Mouse (Mus musculus) olfactory bulb, adult 2 months (tissue): Measurements from ENCODE around the gene Tmigd3. TPM values are rescaled to one million over a fixed set of nuclear protein-coding genes. Genes with fewer than 3 reads are reported as not detected.

Source experiments
- H3K27ac ChIP-seq: fragments of 200-500 bp; 2 replicates; pipeline ENCODE4 v1.5.1; 2012; ENCODE audit warnings: low read depth, low read length; ENCODE audit not compliant: insufficient read depth
- H3K4me1 ChIP-seq: fragments of 200-500 bp; 2 replicates; pipeline ENCODE4 v1.6.1; 2012; ENCODE audit warnings: low read length; ENCODE audit not compliant: control insufficient read depth, insufficient read depth
- H3K4me3 ChIP-seq: fragments of 200-500 bp; 2 replicates; pipeline ENCODE4 v1.5.1; 2012; ENCODE audit warnings: mild to moderate bottlenecking, low read depth, low read length, moderate library complexity; ENCODE audit not compliant: insufficient read depth
- CTCF ChIP-seq: fragments of 200-500 bp; IDR thresholded peaks from 2 replicates; pipeline ENCODE4 v1.5.1; 2012; ENCODE audit warnings: low read depth, mild to moderate bottlenecking, low read length, moderate library complexity; ENCODE audit not compliant: insufficient read depth
- POLR2A ChIP-seq: fragments of 200-500 bp; IDR thresholded peaks from 2 replicates; pipeline ENCODE4 v1.6.1; 2012; ENCODE audit warnings: mild to moderate bottlenecking, low read depth, low read length, moderate library complexity; ENCODE audit not compliant: insufficient read depth
- WGBS: fragments of 180-500 bp; shearing (Covaris S2); methylation state at CpG from one replicate; pipeline ENCODE4 v1.1.7; 2018; 5-methylcytosine and 5-hydroxymethylcytosine counted together
- polyA plus RNA-seq: library from polyadenylated mRNA; stranded (reverse); fragments of >200 nt; gene quantifications from 2 replicates; pipeline ENCODE4 v1.2.4, GENCODE M21; 2012; ENCODE audit warnings: low replicate concordance; ENCODE audit not compliant: missing spikeins, insufficient read depth, insufficient read length

Gene Tmigd3
- polyA plus RNA-seq, 1 experiment: not detected

DNA sequence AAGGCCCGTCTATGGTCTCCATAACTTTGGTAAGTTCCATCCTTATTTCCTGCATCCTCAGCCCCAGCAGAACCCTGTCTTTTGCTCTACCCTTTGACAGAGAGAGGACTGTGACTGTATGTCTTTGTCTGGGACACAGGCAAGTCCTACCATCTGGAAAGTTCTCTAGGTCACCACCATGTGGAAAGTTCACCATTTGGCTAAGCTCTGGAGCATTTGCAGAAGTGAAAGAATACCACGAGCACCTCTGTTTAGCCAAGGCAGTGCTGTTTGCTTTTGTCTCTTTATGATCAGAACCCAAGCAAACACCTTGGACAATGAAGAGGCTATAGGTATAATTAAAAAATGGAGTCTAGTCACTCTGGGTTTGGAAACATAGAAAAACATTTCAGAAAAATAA lies 51.3 kb downstream of the Tmigd3 start:
- H3K4me1 ChIP-seq: peaks cover 5% of the 10 kb centered on the region; the same call in 1 of the 2 replicates

DNA sequence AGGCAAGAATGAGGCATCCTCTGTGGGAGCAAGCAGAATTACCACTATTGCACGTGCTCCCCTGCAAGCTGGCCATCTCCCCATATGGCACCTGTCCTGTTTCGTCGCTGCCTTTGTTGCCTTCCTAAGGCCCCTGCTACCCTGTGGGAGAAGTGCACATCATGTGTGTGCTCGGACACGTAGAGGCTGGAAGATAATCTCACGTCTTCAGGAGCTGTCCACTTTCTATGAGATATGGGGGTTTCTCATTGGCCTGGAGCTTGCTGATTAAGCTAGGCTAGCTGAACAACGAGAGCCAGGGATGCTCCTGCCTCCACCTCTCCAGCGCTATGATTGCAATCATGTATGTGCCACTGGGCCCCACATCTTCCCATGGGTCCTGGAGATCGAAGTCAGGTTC lies 53.9 kb downstream of the Tmigd3 start:
- H3K4me1 ChIP-seq: no peaks in the 10 kb centered on the region
- 89% methylated on average over 9 of the region's 9 CpGs for WGBS
- no peak overlapping the region for H3K4me3 ChIP-seq

More for the DNA sequence above, 51.3 kb downstream of the Tmigd3 start:
- H3K27ac ChIP-seq: no peak overlapping the region
- 84% methylated on average over 2 of the region's 2 CpGs for WGBS
- no peak overlapping the region for H3K4me3 ChIP-seq
- TF ChIP-seq CTCF (no peak), POLR2A (no peak)

DNA sequence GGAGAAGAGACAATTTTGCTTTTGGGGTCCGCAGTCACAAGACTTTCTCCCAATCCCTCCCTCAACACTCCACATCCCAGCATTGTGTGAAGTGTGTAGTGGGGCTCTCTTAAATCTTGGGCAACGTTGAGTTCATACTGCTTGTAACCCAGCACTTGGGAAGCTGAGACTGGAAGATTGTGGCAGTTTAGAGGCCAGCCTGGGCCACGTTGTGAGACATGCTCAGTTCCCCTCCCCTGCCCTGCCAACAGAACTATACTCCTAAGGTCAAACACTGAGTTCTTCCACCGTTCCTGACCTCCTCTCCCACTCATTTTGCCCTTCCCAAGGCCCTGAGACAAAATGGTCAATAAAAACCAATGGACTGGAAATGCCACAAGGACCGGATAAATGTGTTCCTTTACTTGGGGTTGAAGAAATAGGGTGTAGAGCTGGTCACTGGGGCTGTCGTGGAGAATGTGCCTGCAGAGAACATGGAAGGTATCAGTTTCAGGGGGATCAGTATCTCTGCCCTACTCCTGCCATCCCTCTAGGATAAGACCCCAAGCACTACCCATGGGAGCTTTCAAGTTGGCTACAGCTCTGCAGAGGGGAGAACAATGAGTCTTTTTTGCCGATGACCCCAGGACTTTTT lies 57.0 kb downstream of the Tmigd3 start:
- WGBS: 89% methylated on average over 7 of the region's 7 CpGs

More for the DNA sequence above, 53.9 kb downstream of the Tmigd3 start:
- TF ChIP-seq POLR2A: no peak
- no peak for TF ChIP-seq CTCF
- no peak overlapping the region for H3K27ac ChIP-seq

DNA sequence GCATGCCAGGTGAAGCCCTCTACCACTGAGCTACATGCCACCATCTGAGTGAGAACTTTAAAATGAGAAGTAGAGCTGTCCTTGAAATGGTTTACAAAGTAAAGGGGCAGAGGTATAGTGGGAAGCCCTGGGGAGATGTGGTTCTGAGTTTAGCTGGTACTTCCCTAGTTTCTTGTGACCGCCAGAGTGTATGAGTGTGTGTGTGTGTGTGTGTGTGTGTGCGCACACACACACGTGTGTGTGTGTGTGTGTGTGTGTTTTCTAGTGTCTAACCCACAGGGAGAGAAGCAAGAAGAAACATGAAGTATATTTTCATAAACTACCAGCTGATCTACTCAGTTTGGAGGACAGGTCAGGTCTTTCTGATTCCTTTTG lies 57.5 kb downstream of the Tmigd3 start:
- TF ChIP-seq CTCF (no peak), POLR2A (no peak)
- Histone ChIP-seq H3K27ac (no peak overlapping the region), H3K4me1 (no peaks in the 10 kb centered on the region), H3K4me3 (no peak overlapping the region)
- WGBS: 91% methylated on average over 3 of the region's 3 CpGs

More for the DNA sequence above, 57.0 kb downstream of the Tmigd3 start:
- no peak for TF ChIP-seq POLR2A
- Histone ChIP-seq H3K4me3 (no peak overlapping the region), H3K27ac (no peak overlapping the region), H3K4me1 (no peaks in the 10 kb centered on the region)

DNA sequence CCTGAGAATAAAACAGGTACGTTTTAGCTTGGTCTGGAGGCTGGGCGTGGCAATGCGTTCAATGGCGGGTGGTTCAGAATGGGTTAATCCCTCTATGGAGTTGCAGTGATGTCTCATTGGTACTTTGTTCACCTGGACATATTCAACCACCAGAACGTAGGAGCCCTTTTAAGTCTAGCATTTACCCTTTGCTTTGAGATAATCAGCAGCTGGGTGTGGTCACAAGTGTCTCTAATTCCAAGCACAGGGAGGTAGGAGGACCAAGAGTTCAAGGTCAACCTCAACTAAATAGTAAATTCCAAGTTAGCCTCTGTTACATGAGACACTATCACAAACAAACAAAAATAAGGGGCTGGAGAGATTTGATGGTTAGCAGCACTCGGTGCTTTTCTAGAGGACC lies 58.1 kb downstream of the Tmigd3 start:
- 90% methylated on average over 6 of the region's 6 CpGs for WGBS
- no peak overlapping the region for H3K27ac ChIP-seq
- TF ChIP-seq POLR2A (no peak), CTCF (no peak)
- H3K4me3 ChIP-seq: no peak overlapping the region
- H3K4me1 ChIP-seq: no peaks in the 10 kb centered on the region

DNA sequence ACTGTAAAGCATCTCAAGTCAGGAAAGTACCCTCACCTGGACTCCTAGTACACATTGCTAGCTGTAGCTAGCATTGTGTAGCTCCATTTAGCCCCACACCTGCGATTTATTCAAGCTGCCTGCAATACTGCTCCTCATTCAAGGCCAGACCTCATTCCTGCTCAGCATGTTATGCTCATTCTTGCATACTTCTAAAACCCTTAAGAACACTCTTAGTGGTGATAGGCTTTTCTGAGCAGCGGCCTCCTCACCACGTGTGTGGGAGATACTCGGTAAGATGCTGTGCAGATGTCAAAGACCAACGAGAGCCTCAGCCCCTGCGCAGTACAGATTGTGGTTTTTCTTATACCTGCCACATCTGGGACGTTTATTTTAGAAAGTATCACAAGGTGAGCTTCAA lies 59.1 kb downstream of the Tmigd3 start:
- Histone ChIP-seq H3K4me3 (no peak overlapping the region), H3K4me1 (no peaks in the 10 kb centered on the region), H3K27ac (no peak overlapping the region)
- 84% methylated on average over 7 of the region's 7 CpGs for WGBS
- TF ChIP-seq CTCF (no peak), POLR2A (no peak)

DNA sequence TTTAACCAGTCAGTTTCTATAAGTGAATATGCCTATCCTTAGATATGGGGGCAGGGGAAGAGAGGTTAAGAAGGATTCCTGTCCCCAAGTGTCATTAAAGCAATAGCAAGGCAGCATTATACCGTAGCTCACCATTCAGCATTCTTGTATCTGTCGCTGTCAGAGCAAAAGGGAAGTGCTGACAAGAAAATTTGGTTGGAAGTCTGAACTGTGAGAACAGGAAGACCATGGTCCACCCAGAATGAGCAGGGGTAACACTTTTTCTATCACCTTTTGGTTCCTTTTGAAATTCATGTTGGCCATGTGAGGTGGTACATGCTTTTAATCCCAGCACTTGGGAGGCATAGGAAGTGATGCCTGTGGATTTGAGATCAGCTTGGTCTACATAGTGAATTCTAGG lies 60.4 kb downstream of the Tmigd3 start:
- no peak overlapping the region for H3K4me3 ChIP-seq
- TF ChIP-seq CTCF (no peak), POLR2A (no peak)
- no peaks in the 10 kb centered on the region for H3K4me1 ChIP-seq
- no peak overlapping the region for H3K27ac ChIP-seq
- WGBS: 98% methylated on average over 2 of the region's 2 CpGs

DNA sequence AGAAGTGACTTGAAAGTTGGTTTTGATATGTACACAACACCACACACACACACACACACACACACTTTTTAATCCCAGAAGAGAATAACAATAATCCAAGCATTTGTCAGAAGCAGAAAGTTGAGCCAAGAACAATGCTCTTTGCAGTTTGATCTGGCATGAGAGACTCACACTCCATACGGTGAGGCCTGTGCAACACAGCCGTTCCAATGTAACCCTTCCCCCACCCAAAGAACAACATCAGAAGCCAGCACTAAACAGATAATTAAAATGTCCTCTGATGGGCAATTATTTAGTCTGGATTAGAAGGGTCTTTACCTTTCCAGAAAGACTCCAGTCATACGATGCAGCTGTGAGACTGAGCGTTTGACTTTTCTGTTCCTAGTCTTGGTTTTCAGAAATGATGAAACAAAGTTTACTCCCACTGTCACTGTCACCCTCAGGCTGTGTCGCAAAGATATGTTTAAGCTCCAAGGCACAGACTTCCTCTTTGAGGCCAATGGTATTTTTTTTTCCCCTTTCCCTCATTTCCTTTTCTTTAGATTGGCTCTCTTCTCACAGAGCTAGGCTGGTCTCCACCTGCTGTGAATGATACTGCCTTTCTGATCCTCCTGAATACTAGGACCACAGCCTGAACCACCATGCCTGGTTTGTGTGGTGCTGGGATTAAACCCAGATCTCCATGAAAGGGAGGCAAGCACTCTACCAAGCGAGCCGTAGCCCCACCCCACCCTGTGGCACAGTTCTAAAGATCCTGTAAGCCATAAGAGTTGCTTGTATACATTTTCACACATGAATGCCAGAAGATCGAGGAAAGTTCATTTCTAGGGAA lies 61.8 kb downstream of the Tmigd3 start, which contains the start of gene I830077J02Rik:
Gene I830077J02Rik, minus strand, starts transcription at position 425 of the 832 bp plus-strand sequence.
- no peak within 1 kb of the TSS for H3K4me3 ChIP-seq
- WGBS: 59% methylated on average over 8 of the region's 8 CpGs
- H3K4me1 ChIP-seq: no peaks in the 10 kb centered on the region
- TF ChIP-seq CTCF: no peak
- TF ChIP-seq POLR2A: no peak
- no peak within 1 kb of the TSS for H3K27ac ChIP-seq

DNA sequence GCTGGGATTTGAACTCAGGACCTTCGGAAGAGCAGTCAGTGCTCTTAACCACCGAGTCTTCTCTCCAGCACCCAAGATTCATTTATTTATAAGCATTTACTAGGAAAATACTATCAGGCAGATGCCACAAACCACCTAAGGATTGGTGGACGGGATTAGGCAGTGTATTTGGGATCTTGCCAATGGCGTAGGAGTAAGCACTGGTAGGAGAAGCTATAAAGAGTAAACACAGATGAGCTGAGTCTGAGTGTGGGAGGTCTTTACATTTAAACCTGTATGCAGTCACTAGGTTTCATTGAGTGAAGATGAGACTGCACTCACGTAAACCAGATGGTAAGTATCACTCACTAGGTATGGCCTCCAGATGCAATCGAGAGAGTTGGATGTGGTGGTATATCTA lies 63.2 kb downstream of the Tmigd3 start:
- no peaks in the 10 kb centered on the region for H3K4me1 ChIP-seq
- 86% methylated on average over 6 of the region's 6 CpGs for WGBS
- no peak overlapping the region for H3K4me3 ChIP-seq
- TF ChIP-seq CTCF (no peak), POLR2A (no peak)
- H3K27ac ChIP-seq: no peak overlapping the region
